Mouse (Mus musculus) kidney, adult 2 months (tissue): ENCODE data around the gene Cadps.

Experiments used
- CTCF ChIP-seq: fragments of 200-500 bp; conservative IDR thresholded peaks from 2 replicates; pipeline ENCODE4 v1.5.1; 2011; ENCODE audit warnings: low read depth, mild to moderate bottlenecking, control low read depth, low read length, moderate library complexity, mixed read lengths; ENCODE audit not compliant: insufficient read depth, insufficient read length
- POLR2A ChIP-seq: fragments of 200-500 bp; IDR thresholded peaks from one replicate; pipeline ENCODE4 v1.6.1; 2011; ENCODE audit warnings: low read depth, low read length, control low read depth

GRCm38 (mm10) chr14:12839471-12839870, 16.6 kb upstream of the Cadps start:
- TF ChIP-seq CTCF (no peak), POLR2A (no peak)
